Mouse (Mus musculus) lung, adult 2 months (tissue): Measurements from ENCODE around the gene Cox7a2. TPM values are rescaled to one million over a fixed set of nuclear protein-coding genes. Genes with fewer than 3 reads are reported as not detected.

Experiments
- DNase-seq: peaks from one replicate; pipeline ENCODE4 v3.0.0; 2022
- H3K4me1 ChIP-seq: fragments of 200-500 bp; 2 replicates; pipeline ENCODE4 v1.6.1; 2011; ENCODE audit warnings: low read length; ENCODE audit not compliant: control insufficient read depth, insufficient read depth
- H3K4me3 ChIP-seq: fragments of 200-500 bp; replicated peaks from 2 replicates; pipeline ENCODE3; 2011; ENCODE audit warnings: low read depth, mild to moderate bottlenecking, control low read depth, low read length; ENCODE audit errors: extremely low read depth
- CTCF ChIP-seq: fragments of 200-500 bp; IDR thresholded peaks from 2 replicates; pipeline ENCODE4 v1.5.1; 2011; ENCODE audit warnings: mild to moderate bottlenecking, low read length, control low read depth; ENCODE audit not compliant: insufficient read depth
- POLR2A ChIP-seq: fragments of 200-500 bp; IDR thresholded peaks from 2 replicates; pipeline ENCODE4 v1.6.1; 2011; ENCODE audit warnings: low read depth, mild to moderate bottlenecking, control low read depth, low read length, borderline replicate concordance; ENCODE audit errors: extremely low read depth
- WGBS: fragments of 180-500 bp; shearing (Covaris S2); methylation state at CpG from one replicate; pipeline ENCODE4 v1.1.7; 2018; 5-methylcytosine and 5-hydroxymethylcytosine counted together
- polyA plus RNA-seq: library from polyadenylated mRNA; depleted of rRNA; stranded (reverse); fragments of >200 nt; gene quantifications from 2 replicates; pipeline ENCODE4 v1.2.3, GENCODE M21; 2012; rRNA removed

The Cox7a2 gene
- polyA plus RNA-seq, 1 experiment, result 102 TPM

DNA sequence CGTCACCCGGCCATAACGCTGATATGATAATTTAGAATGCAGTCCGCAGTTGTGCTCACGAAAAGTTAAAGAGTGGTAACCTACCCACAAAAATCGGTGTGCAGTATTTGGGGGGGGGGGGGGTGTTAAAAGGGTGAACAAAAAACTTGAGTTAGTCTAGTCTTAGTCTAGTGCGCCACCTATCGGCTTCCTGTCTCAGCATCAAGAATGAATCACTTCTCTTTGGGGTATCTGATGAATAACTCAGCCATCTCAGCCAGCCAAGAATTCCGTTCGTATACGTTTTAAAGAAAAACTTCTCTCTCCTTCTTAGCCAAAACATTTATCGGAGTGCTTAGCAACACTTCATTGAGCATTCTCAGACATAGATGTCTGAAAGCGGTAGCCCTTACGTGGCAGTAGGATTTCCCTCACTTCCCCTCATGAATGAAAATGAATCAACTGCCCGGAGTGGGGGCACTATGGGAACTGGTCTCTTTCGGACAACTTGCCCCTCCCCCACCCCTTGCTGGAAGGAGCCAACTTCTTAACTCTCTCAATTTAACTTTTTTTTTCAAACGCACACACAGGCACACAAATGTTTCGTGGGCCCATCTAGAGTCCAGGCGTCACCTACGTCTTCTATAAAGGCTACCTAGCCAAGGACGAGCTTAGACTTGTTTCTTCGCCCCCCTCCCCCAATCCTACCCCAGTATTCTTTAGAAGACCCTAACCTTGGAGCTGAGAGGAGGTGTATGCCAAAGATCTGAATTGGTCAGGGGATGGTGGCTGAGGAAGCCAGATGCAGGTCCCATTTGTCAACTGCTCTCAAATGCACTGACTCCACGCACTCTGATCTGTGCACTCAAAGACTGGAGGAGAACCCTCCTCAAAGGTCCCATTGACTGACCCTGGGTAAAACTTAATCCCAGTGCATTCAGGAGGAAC lies 42.5 kb downstream of the Cox7a2 start:
- no peak overlapping the region for H3K4me3 ChIP-seq
- TF ChIP-seq CTCF, result 0 out of 2 replicates have a peak, but pooled peaks have one; percentile 32
- no peak for TF ChIP-seq POLR2A
- 12% methylated on average over 23 of the region's 23 CpGs for WGBS

DNA sequence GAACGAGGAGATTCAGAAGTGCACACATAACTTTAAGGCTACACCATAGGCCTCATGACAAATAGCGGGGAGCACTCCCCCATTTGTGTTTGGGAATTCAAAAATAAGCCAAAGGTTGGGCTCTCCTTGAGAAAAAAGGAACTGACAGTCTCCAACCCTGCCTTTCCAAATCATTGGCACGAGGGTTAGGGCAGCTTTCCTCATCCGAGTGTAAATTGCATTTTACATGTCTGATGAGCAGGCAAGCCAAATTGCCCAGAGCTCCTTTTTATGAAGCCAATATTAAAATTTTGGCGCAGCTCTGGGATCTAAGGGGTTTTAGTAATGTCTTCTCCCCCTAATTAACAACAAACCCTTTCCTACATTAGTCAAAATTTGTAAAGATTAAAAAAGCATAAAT lies 43.2 kb downstream of the Cox7a2 start:
- DNase-seq, result no peak
- 48% methylated on average over 5 of the region's 5 CpGs for WGBS
- TF ChIP-seq CTCF, result no peak
- no peak for TF ChIP-seq POLR2A
- H3K4me1 ChIP-seq, result no peaks in the 10 kb centered on the region; the same call in none of the 2 replicates
- no peak overlapping the region for H3K4me3 ChIP-seq

More for the DNA sequence above, 42.5 kb downstream of the Cox7a2 start:
- DNase-seq, result peak; percentile 54
- H3K4me1 ChIP-seq, result no peaks in the 10 kb centered on the region; the same call in none of the 2 replicates

DNA sequence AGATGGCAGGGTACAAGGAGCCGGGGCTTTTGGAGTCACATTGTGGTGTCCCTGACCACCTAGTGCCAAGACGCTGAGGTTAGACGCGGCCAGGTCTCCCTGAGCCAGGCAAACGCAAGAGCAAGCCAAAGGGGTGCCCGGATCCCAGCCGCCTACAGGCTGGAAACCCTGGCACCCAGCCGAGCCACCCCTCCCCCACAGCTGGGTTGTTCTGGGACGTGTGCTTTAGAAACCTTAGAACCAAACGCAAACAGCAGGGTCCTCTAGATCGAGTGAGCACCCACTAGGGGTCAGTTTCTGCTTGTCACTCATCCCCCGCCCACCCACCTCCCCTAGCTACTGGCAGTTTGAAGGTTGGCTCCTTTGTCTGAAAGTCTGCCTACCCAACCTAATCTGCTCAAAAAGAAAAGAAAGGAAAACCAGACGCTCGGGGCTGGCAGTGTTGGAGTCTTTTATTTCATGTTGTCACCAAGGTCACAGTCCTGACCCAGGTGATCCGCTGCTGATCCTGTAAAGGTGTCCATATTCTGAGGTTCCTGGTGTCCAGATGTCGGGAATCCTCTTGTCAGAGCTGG lies 45.1 kb downstream of the Cox7a2 start:
- H3K4me3 ChIP-seq, result peak overlapping the region; percentile 41
- TF ChIP-seq CTCF, result no peak
- no peak for TF ChIP-seq POLR2A
- H3K4me1 ChIP-seq, result no peaks in the 10 kb centered on the region; the same call in none of the 2 replicates
- 10% methylated on average over 16 of the region's 16 CpGs for WGBS
- DNase-seq, result peak; percentile 74

Other genes with a start within 250 kb of the Cox7a2 start
- gene Col12a1, start 41.0 kb downstream of the Cox7a2 start, polyA plus RNA-seq, result 15.1 and 22.0 TPM in 2 replicates
- gene Tmem30a, start 33.6 kb upstream of the Cox7a2 start, polyA plus RNA-seq, result 62.8 and 82.3 TPM in 2 replicates